Mouse (Mus musculus): Measurements from ENCODE around the gene Cpe. TPM values are rescaled to one million over a fixed set of nuclear protein-coding genes. Genes with fewer than 3 reads are reported as not detected.

The Cpe gene
- 279 TPM for polyA plus RNA-seq (2014; fragmentation: Illumina TruSeq; extraction: RNeasy Lipid Tissue Mini Kit (QIAGEN cat#74804); ENCODE audit: low read depth, low replicate concordance)

GRCm38 (mm10) chr8:64692651-64693201, at the start of gene Cpe:
TSS of gene Cpe (minus strand) at chr8:64693054.

GRCm38 (mm10) chr8:64733271-64733943, 40.6 kb upstream of the Cpe start, which contains the start of gene Msmo1:
TSS of gene Msmo1 (minus strand) at chr8:64733792.

Other genes starting within 250 kb of the Cpe start
- gene Msmo1, start 40.7 kb upstream of the Cpe start, polyA plus RNA-seq (2014; fragmentation: Illumina TruSeq; extraction: RNeasy Lipid Tissue Mini Kit (QIAGEN cat#74804); ENCODE audit: low read depth, low replicate concordance): 10.0 TPM
- 9.7 TPM for gene Klhl2, start 157.0 kb upstream of the Cpe start, polyA plus RNA-seq (2014; fragmentation: Illumina TruSeq; extraction: RNeasy Lipid Tissue Mini Kit (QIAGEN cat#74804); ENCODE audit: low read depth, low replicate concordance)

Data from heart, adult 10 weeks (tissue).